Mouse (Mus musculus) neural tube, embryonic 12.5 days (tissue): Measurements from ENCODE around the gene Pgk1. TPM values are rescaled to one million over a fixed set of nuclear protein-coding genes. Genes with fewer than 3 reads are reported as not detected.
"Not testable (repeated sequence)": the region's sequence is repeated elsewhere in the genome, so short reads cannot be mapped to it uniquely, and the experiment has no call there.

ENCODE experiments used
- ATAC-seq: fragments of 200-750 bp; cut with Nextera tagmentation; 2 replicates; pipeline ENCODE4 v1.8.0; 2017; ENCODE audit warnings: low read depth, mild to moderate bottlenecking, moderate TSS enrichment, moderate library complexity; ENCODE audit not compliant: low FRiP score
- H3K27ac ChIP-seq: fragments of 300-500 bp; sonication (generic); 2 replicates; pipeline ENCODE4 v1.5.1; 2016
- H3K27me3 ChIP-seq: fragments of 300-500 bp; sonication (generic); replicated peaks from 2 replicates; pipeline ENCODE4 v1.6.1; 2016; ENCODE audit warnings: mild to moderate bottlenecking
- H3K36me3 ChIP-seq: fragments of 300-500 bp; sonication (generic); 2 replicates; pipeline ENCODE4 v1.6.1; 2016; ENCODE audit warnings: mild to moderate bottlenecking
- H3K4me1 ChIP-seq: fragments of 300-500 bp; sonication (generic); 2 replicates; pipeline ENCODE4 v1.6.1; 2016
- H3K4me2 ChIP-seq: fragments of 300-500 bp; sonication (generic); replicated peaks from 2 replicates; pipeline ENCODE4 v1.6.1; 2016; ENCODE audit warnings: mild to moderate bottlenecking
- H3K4me3 ChIP-seq: fragments of 300-500 bp; sonication (generic); 2 replicates; pipeline ENCODE4 v1.5.1; 2016
- H3K9ac ChIP-seq: fragments of 300-500 bp; sonication (generic); 2 replicates; pipeline ENCODE4 v1.6.1; 2016; ENCODE audit warnings: mild to moderate bottlenecking
- H3K9me3 ChIP-seq: fragments of 300-500 bp; sonication (generic); 2 replicates; pipeline ENCODE4 v1.6.1; 2016; ENCODE audit warnings: mild to moderate bottlenecking
- WGBS: fragments of 180-500 bp; shearing (Covaris S2); methylation state at CpG from one replicate; pipeline ENCODE4 v1.1.7; 2016; 5-methylcytosine and 5-hydroxymethylcytosine counted together
- polyA plus RNA-seq: library from polyadenylated mRNA; unstranded; fragments of >200 nt; fragmentation: Nextera tagmentation; extraction: Ambion mirVana; gene quantifications from 2 replicates; pipeline ENCODE4 v1.2.1, GENCODE M21; 2016

Gene Pgk1
- polyA plus RNA-seq, 1 experiment from 2014 or later = 310 TPM

GRCm38 (mm10) chrX:106176331-106176730, 10.6 kb upstream of the Pgk1 start:
- ATAC-seq = no peak
- Histone ChIP-seq H3K4me3 (no peak overlapping the region), H3K9ac (no peak overlapping the region), H3K4me2 (no peak overlapping the region), H3K27me3 (no peaks in the 10 kb centered on the region), H3K9me3 (no peaks in the 10 kb centered on the region), H3K27ac (no peak overlapping the region), H3K36me3 (no peaks in the 10 kb centered on the region), H3K4me1 (no peaks in the 10 kb centered on the region)
- WGBS = 55% methylated on average over 9 of the region's 9 CpGs

GRCm38 (mm10) chrX:106184279-106184678, 2.6 kb upstream of the Pgk1 start:
- Histone ChIP-seq H3K4me1 (no peaks in the 10 kb centered on the region; the same call in 1 of the 2 replicates), H3K27me3 (no peaks in the 10 kb centered on the region), H3K36me3 (no peaks in the 10 kb centered on the region), H3K4me2 (no peak overlapping the region), H3K9ac (no peak overlapping the region), H3K27ac (no peak overlapping the region), H3K4me3 (no peak overlapping the region), H3K9me3 (no peaks in the 10 kb centered on the region)
- 46% methylated on average over 4 of the region's 4 CpGs for WGBS
- ATAC-seq = no peak

GRCm38 (mm10) chrX:106185706-106186105, 1.2 kb upstream of the Pgk1 start:
- peak overlapping the region; percentile 15; the same call in 1 of the 2 replicates for H3K27ac ChIP-seq
- H3K9me3 ChIP-seq = no peaks in the 10 kb centered on the region
- H3K36me3 ChIP-seq = no peaks in the 10 kb centered on the region
- peak; percentile 32 for ATAC-seq
- no peak overlapping the region for H3K4me3 ChIP-seq
- H3K4me1 ChIP-seq = no peaks in the 10 kb centered on the region; the same call in 1 of the 2 replicates
- peak overlapping the region; percentile 47 for H3K4me2 ChIP-seq
- WGBS = 1% methylated on average over 5 of the region's 5 CpGs
- H3K9ac ChIP-seq = no peak overlapping the region; the same call in 1 of the 2 replicates
- no peaks in the 10 kb centered on the region for H3K27me3 ChIP-seq

GRCm38 (mm10) chrX:106187737-106188136, 837 bp downstream of the Pgk1 start:
- peak overlapping the region; percentile 53 for H3K4me3 ChIP-seq
- ATAC-seq = no peak
- H3K27me3 ChIP-seq = no peaks in the 10 kb centered on the region
- H3K27ac ChIP-seq = no peak overlapping the region
- no peaks in the 10 kb centered on the region; the same call in 1 of the 2 replicates for H3K4me1 ChIP-seq
- no peaks in the 10 kb centered on the region for H3K36me3 ChIP-seq
- peak overlapping the region; percentile 65 for H3K4me2 ChIP-seq
- WGBS = 26% methylated on average over 12 of the region's 12 CpGs
- H3K9ac ChIP-seq = peak overlapping the region; percentile 49
- H3K9me3 ChIP-seq = no peaks in the 10 kb centered on the region

GRCm38 (mm10) chrX:106189356-106189755, 2.5 kb downstream of the Pgk1 start:
- ATAC-seq = no peak

GRCm38 (mm10) chrX:106190091-106190490, 3.2 kb downstream of the Pgk1 start:
- H3K9ac ChIP-seq = no peak overlapping the region
- peak overlapping the region; percentile 65; the same call in 1 of the 2 replicates for H3K4me2 ChIP-seq
- H3K27ac ChIP-seq = no peak overlapping the region
- H3K4me1 ChIP-seq = no peaks in the 10 kb centered on the region; the same call in 1 of the 2 replicates
- no peaks in the 10 kb centered on the region for H3K27me3 ChIP-seq
- no peak for ATAC-seq
- 42% methylated on average over 4 of the region's 4 CpGs for WGBS
- no peaks in the 10 kb centered on the region for H3K9me3 ChIP-seq
- no peak overlapping the region for H3K4me3 ChIP-seq
- H3K36me3 ChIP-seq = no peaks in the 10 kb centered on the region; the same call in 1 of the 2 replicates

More at GRCm38 (mm10) chrX:106189356-106189755, 2.5 kb downstream of the Pgk1 start:
- 62% methylated on average over 5 of the region's 5 CpGs for whole genome bisulfite sequencing
- Histone ChIP-seq H3K27ac (no peak overlapping the region), H3K27me3 (no peaks in the 10 kb centered on the region), H3K4me3 (0 out of 2 replicates have a peak overlapping the region, but pooled peaks have one; percentile 53), H3K9me3 (no peaks in the 10 kb centered on the region), H3K4me1 (no peaks in the 10 kb centered on the region; the same call in 1 of the 2 replicates), H3K9ac (no peak overlapping the region), H3K36me3 (no peaks in the 10 kb centered on the region; the same call in 1 of the 2 replicates), H3K4me2 (peak overlapping the region; percentile 65)

GRCm38 (mm10) chrX:106194361-106194760, 7.5 kb downstream of the Pgk1 start:
- H3K4me1 ChIP-seq, H3K27ac ChIP-seq, H3K9ac ChIP-seq, ATAC-seq, H3K4me3 ChIP-seq, H3K4me2 ChIP-seq, H3K9me3 ChIP-seq, H3K27me3 ChIP-seq: not testable (repeated sequence)
- WGBS = 90% methylated on average over 6 of the region's 6 CpGs
- peaks cover 11% of the 10 kb centered on the region for H3K36me3 ChIP-seq

GRCm38 (mm10) chrX:106197308-106197707, 10.4 kb downstream of the Pgk1 start:
- H3K4me3 ChIP-seq = no peak overlapping the region
- no peak for ATAC-seq
- no peaks in the 10 kb centered on the region for H3K4me1 ChIP-seq
- H3K9ac ChIP-seq = no peak overlapping the region
- no peaks in the 10 kb centered on the region for H3K27me3 ChIP-seq
- peaks cover 22% of the 10 kb centered on the region for H3K36me3 ChIP-seq
- 70% methylated on average over 5 of the region's 5 CpGs for WGBS
- no peaks in the 10 kb centered on the region for H3K9me3 ChIP-seq
- no peak overlapping the region for H3K4me2 ChIP-seq
- no peak overlapping the region for H3K27ac ChIP-seq

GRCm38 (mm10) chrX:106198904-106199303, 12.0 kb downstream of the Pgk1 start:
- Histone ChIP-seq H3K36me3 (peaks cover 28% of the 10 kb centered on the region), H3K4me2 (no peak overlapping the region)
- WGBS = 88% methylated on average over 5 of the region's 5 CpGs

GRCm38 (mm10) chrX:106209100-106209499, 22.2 kb downstream of the Pgk1 start:
- no peak for ATAC-seq
- WGBS = 97% methylated on average over 2 of the region's 2 CpGs
- no peak overlapping the region for H3K9ac ChIP-seq
- H3K27ac ChIP-seq = no peak overlapping the region
- no peaks in the 10 kb centered on the region for H3K36me3 ChIP-seq
- H3K27me3 ChIP-seq = no peaks in the 10 kb centered on the region
- no peak overlapping the region for H3K4me2 ChIP-seq
- H3K9me3 ChIP-seq = no peaks in the 10 kb centered on the region
- H3K4me1 ChIP-seq = no peaks in the 10 kb centered on the region
- H3K4me3 ChIP-seq = no peak overlapping the region

More at GRCm38 (mm10) chrX:106198904-106199303, 12.0 kb downstream of the Pgk1 start:
- Histone ChIP-seq H3K4me3 (no peak overlapping the region), H3K27ac (no peak overlapping the region), H3K4me1 (no peaks in the 10 kb centered on the region), H3K9ac (no peak overlapping the region), H3K27me3 (no peaks in the 10 kb centered on the region), H3K9me3 (no peaks in the 10 kb centered on the region)
- ATAC-seq = no peak

- Histone ChIP-seq H3K4me3 (peak overlapping the region; percentile 52), H3K27ac (peak overlapping the region; percentile 26; the same call in 1 of the 2 replicates), H3K4me1 (no peaks in the 10 kb centered on the region), H3K4me2 (peak overlapping the region; percentile 56), H3K9me3 (no peaks in the 10 kb centered on the region), H3K27me3 (no peaks in the 10 kb centered on the region), H3K36me3 (no peaks in the 10 kb centered on the region), H3K9ac (peak overlapping the region; percentile 69)
- WGBS = 24% methylated on average over 60 of the region's 60 CpGs
- ATAC-seq = peak; percentile 91
Measured at GRCm38 (mm10) chrX:106219171-106220032, 32.5 kb downstream of the Pgk1 start.

- Histone ChIP-seq H3K4me3 (no peak within 1 kb of the TSS; the same call in 1 of the 2 replicates), H3K27me3 (no peaks in the 10 kb centered on the region)
Measured at GRCm38 (mm10) chrX:106221058-106221457, 34.2 kb downstream of the Pgk1 start, which contains the start of gene Taf9b. TSS of gene Taf9b (minus strand) at chrX:106221158.

More at GRCm38 (mm10) chrX:106221058-106221457, 34.2 kb downstream of the Pgk1 start, which contains the start of gene Taf9b:
- Histone ChIP-seq H3K4me2 (peak within 1 kb of the TSS; percentile 56), H3K9me3 (no peaks in the 10 kb centered on the region), H3K9ac (no peak within 1 kb of the TSS), H3K27ac (no peak within 1 kb of the TSS), H3K36me3 (no peaks in the 10 kb centered on the region), H3K4me1 (no peaks in the 10 kb centered on the region)
- 92% methylated on average over 25 of the region's 25 CpGs for WGBS
- no peak for ATAC-seq
